Mouse (Mus musculus): ENCODE results near the gene Gzma.

Gzma gene

GRCm38 (mm10) chr13:113100879-113101278 is at the start of gene Gzma:
Gzma (minus strand) TSS chr13:113100981.
- no peak for DNase-seq

DNA sequence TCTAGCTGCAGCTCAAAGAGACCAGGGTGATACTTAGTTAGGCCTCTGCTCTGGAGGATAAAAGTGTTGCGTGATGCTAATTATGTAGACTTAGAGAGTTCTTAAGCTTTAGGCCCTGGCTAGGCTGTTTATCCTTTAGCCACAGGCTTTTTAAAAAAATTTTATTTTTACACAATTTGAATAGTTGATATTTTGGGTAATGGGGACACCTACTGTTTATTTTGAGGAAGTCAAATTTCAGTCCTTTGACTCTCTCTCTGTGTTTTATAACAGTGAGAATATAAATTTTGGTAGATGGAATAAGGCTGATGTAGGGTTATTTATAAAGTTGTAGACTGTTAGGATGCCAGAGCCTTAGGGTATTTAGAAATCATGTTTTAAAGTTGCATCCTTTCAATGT is 38.8 kb upstream of the Gzma start:
- no peak for DNase-seq

- no peak for DNase-seq
These were observed 29.2 kb upstream of the Gzma start for GRCm38 (mm10) chr13:113129974-113130373.

DNA sequence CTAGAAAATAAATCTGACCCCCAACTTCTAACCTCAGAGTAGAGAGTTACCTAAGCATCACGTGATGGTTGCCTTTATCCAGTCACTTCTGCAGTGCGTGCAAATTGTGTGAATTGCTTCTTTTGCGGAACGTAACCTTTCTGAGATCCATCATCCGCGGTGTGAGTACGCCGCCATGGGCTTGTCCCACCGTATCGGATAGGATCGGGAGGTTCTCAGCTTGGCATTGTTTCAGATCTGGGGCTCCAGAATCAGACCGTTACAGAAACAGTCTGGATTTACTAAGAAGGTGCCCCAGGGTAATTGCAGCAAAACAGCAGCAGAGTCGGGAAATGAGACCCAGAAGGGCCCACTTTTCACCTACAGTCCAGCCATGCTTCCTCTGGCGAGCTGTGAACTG is 20.5 kb upstream of the Gzma start:
- no peak for DNase-seq

GRCm38 (mm10) chr13:113120324-113121237 is 19.8 kb upstream of the Gzma start:
- no peak for DNase-seq

- peak; percentile 9 to 11 for DNase-seq
These were observed 18.2 kb upstream of the Gzma start for GRCm38 (mm10) chr13:113118977-113119376.

DNA sequence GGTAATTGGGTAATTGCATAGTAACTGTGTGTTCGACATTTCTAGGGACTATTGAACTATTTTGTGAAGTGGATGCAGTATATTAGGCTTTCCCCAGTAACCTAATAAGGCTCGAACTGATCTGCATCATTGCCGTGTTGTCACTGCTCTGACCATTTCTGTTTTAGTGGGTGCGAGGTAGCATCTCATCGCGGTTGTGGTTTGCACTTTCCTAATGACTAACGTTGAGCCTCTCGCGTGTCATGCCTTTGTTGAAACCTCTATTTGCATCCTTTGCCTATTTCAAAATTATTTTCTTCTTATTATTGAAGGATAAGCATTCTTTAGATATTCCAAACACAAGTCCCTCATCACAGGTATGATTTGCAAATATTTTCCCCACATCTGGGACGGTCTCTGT is 4.0 kb upstream of the Gzma start:
- no peak for DNase-seq

DNA sequence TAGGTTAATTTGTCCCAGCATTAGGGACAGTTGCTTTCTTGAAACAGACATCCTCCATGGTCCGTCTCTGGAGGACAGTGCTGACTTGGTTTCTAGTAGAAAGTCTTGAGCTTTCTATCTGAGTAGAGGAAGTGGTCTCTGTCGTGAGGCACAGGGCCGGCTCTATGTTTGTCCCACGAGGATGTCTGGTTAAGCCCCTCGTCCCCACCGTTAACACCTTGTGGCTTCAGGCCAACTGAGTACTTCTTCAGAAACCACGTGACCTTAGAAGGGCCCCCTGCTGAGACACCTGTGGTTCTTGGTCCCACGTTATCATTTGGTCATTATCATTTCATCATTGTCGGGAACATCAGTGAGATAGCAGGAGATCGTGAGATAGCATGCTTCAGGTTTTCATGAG is 1.0 kb upstream of the Gzma start:
- DNase-seq = no peak

- no peak for DNase-seq
These were observed 2.4 kb downstream of the Gzma start for GRCm38 (mm10) chr13:113098406-113098805.

GRCm38 (mm10) chr13:113097011-113097410 is 3.8 kb downstream of the Gzma start:
- DNase-seq = no peak

DNA sequence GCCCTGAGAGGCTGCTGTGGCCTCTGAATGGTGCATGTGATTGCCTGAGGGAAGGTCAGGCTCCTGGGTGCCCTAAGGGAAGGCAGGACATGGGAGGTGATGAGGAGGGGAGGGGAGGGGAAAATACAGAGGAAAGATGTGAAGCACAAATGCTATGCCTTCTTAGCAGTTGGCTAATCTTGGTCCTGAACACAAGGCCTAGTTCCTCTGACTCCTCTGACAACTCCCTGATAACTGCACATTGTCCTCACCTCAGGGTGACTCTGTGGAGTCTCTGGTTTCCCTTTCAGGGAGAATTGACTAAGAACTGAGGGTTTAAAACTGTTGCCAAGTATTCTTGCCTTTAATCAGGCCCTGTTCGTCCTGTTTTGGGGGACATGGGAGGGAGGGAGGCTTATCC is 6.2 kb downstream of the Gzma start:
- DNase-seq = no peak

- no peak for DNase-seq
These were observed 10.3 kb downstream of the Gzma start for GRCm38 (mm10) chr13:113090489-113090888.

GRCm38 (mm10) chr13:113087226-113088017 is 13.4 kb downstream of the Gzma start:
- DNase-seq = no peak

GRCm38 (mm10) chr13:113084732-113085131 is 16.0 kb downstream of the Gzma start:
- no peak for DNase-seq

DNA sequence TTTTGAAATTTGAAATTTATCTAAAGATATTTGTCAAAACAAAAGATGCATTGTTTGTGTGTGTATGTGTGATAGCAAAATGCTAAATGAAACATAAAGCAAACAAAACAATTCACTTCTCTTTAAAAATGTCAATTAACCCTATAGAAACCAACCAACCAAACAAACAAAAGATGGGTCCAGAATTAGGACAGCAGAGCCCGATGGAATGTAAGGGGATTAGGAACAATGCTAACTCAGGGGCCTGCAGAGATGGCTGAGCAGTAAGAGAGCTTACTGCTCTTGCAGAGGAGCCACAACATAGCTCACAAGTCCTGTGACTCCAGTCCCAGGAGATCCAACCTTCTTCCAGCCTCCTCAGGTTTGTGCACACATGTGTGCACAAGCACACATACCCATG is 18.7 kb downstream of the Gzma start:
- DNase-seq = no peak

DNA sequence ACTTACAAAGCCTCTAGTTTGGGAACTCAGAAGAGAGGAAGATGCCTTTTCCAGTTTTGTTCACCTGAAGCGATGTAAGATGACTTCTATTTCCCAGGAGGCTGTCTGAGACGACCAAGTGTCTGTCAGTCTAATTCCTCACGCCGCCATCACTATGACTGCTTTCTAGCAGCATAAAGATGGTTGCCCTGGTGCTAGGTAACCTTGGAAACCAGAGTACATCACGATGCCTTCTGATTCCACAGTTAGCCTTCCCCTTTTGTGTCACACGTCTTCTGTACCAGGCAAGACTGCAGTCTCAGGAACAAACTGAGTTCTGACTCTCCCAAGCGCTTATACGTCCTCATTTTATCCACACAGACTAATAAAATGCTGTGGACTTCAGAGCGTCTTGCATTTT is 21.8 kb downstream of the Gzma start:
- no peak for DNase-seq

- DNase-seq = no peak
These were observed 36.2 kb downstream of the Gzma start for GRCm38 (mm10) chr13:113064542-113064941.

GRCm38 (mm10) chr13:113061746-113062145 is 39.0 kb downstream of the Gzma start:
- DNase-seq = no peak

GRCm38 (mm10) chr13:113055826-113056225 is 45.0 kb downstream of the Gzma start:
- DNase-seq = peak; percentile 44 to 45

GRCm38 (mm10) chr13:113054230-113054629 is 46.6 kb downstream of the Gzma start:
- DNase-seq = no peak

GRCm38 (mm10) chr13:113047647-113048046 is 53.1 kb downstream of the Gzma start:
- DNase-seq = no peak

- no peak for DNase-seq
These were observed 53.8 kb downstream of the Gzma start for GRCm38 (mm10) chr13:113047018-113047417.

DNA sequence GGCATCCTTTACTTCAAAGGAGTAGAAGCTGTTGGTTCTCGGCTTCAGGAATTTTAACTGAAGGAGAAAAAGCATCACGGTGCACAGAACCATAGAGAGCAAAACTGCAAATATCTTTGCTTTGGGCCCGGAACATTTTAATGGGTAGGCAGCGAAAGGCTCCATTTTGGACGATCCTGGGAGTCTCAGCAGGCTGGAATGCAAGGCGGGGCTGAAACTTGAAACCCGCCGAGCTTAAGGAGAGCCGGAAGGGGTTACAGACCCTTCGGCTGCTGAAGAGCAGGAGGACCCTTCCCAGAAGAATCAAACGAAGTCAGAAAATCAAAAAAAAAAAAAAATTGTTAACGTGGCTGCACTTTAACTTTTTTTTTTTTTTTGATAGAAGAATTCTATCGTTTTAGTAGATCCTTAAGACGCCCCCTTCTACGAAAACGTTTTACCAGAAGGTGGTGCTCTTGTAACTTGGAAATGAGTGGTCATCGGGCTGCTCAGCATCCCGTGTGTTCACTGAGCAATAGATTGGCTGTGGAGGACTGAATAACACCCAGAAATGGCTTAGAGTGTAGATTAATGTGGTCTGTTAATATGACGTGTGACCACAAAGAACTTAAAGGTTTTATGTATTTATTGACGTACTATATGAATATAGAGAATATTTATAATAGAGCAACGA is 54.4 kb downstream of the Gzma start, which contains the start of gene Gpx8:
Gene Gpx8 (minus strand): TSS at position 200 of the 673 bp plus-strand sequence.
- peak; percentile 53 to 63 for DNase-seq

Data from cerebellum, postnatal 14 days (tissue).